Mouse (Mus musculus) erythroblast, embryonic 14.5 days (primary cell): Measurements from ENCODE around the gene Shank2. TPM values are rescaled to one million over a fixed set of nuclear protein-coding genes. Genes with fewer than 3 reads are reported as not detected.

ENCODE experiments used
- H3K27me3 ChIP-seq: 2 replicates; pipeline ENCODE4 v1.6.1; 2012; ENCODE audit warnings: inconsistent platforms; ENCODE audit not compliant: control insufficient read depth
- H3K36me3 ChIP-seq: 2 replicates; pipeline ENCODE4 v1.6.1; 2012; ENCODE audit warnings: mild to moderate bottlenecking, inconsistent platforms; ENCODE audit not compliant: control insufficient read depth
- H3K4me1 ChIP-seq: 2 replicates; pipeline ENCODE4 v1.6.1; 2012; ENCODE audit warnings: inconsistent platforms; ENCODE audit not compliant: control insufficient read depth
- H3K4me3 ChIP-seq: replicated peaks from 2 replicates; pipeline ENCODE3; 2012; ENCODE audit warnings: moderate library complexity, mild to moderate bottlenecking, inconsistent platforms
- H3K9me3 ChIP-seq: 2 replicates; pipeline ENCODE4 v1.6.1; 2012; ENCODE audit warnings: low read length, inconsistent platforms, mixed read lengths; ENCODE audit not compliant: control insufficient read depth
- GATA1 ChIP-seq: IDR thresholded peaks from 2 replicates; pipeline ENCODE4 v1.6.1; 2012; ENCODE audit warnings: low read length, inconsistent platforms, mixed read lengths
- TAL1 ChIP-seq: IDR thresholded peaks from 3 replicates; pipeline ENCODE4 v1.6.1; 2012; ENCODE audit warnings: low read length, inconsistent platforms, mixed read lengths
- polyA plus RNA-seq: library from polyadenylated mRNA; stranded (reverse); fragments of >175 nt; gene quantifications from 2 replicates; pipeline ENCODE4 v1.2.3, GENCODE M21; 2012

The Shank2 gene
- polyA plus RNA-seq, 1 experiment = not detected

DNA sequence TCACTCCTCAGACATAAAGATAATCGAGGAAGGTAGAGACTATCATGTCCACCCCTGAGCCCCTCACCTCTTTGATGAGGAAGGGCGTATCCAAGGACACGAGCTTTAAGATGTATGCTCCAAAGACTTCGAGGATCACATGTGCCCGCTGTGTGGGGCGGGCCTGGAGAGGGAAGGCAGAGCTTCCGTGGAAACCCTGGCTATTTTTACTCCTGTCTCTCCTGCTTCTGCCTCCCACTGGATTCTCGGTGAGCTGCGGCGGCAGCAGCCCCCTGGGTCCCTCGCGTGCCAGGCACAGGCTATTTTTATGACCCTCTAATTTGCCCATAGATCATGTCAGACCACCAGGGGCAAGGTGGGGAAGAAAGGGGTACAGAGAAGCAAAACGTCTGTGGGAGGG, 235.1 kb downstream of the Shank2 start:
- Histone ChIP-seq H3K4me1 (no peaks in the 10 kb centered on the region), H3K4me3 (no peak overlapping the region), H3K27me3 (no peaks in the 10 kb centered on the region), H3K9me3 (no peaks in the 10 kb centered on the region), H3K36me3 (no peaks in the 10 kb centered on the region)
- TF ChIP-seq GATA1 = no peak
- no peak for TF ChIP-seq TAL1

DNA sequence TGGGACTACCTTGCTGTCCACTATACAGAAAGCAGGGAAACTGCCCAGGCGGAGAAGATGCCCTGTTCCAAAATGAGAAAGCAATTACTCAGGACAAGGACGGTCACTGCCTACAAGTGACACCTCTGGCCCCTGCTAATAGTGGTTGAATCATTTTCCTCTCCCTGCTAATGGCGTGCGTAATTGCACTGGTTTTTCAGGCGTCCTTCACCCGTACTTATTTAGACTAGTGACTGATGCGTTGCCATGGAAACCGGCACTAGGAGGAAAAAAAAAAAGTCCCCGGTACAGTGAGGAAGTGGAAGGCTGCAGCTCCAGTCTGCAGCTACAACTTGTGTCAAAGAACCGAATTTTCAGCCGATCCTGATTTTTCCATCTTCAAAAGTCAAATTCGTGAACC, 236.7 kb downstream of the Shank2 start:
- Histone ChIP-seq H3K4me3 (no peak overlapping the region), H3K27me3 (no peaks in the 10 kb centered on the region), H3K4me1 (no peaks in the 10 kb centered on the region), H3K36me3 (no peaks in the 10 kb centered on the region), H3K9me3 (no peaks in the 10 kb centered on the region)
- TF ChIP-seq TAL1 (no peak), GATA1 (no peak)

DNA sequence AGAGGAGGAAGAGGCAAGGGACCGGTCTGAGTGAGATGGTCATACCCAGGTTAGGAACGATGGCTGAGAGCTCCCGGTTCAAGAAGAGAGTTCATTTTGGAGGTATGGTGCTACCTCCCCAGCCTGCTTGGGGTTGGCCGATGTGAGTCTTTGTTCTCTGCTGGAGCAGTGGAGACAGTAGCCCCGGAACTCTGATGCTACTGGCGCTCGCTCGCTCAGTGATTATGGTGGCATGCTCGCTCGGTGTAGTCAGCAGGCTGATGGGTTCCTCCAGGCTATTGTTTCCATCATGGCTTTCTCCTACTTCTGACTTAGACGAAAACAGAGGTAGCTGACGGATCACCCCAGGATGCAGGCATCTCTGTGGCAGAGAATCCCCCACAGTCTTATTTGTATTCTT, 237.3 kb downstream of the Shank2 start:
- H3K9me3 ChIP-seq = no peaks in the 10 kb centered on the region
- H3K4me3 ChIP-seq = no peak overlapping the region
- H3K36me3 ChIP-seq = no peaks in the 10 kb centered on the region
- H3K27me3 ChIP-seq = no peaks in the 10 kb centered on the region
- TF ChIP-seq TAL1 = no peak
- TF ChIP-seq GATA1 = no peak
- H3K4me1 ChIP-seq = no peaks in the 10 kb centered on the region

DNA sequence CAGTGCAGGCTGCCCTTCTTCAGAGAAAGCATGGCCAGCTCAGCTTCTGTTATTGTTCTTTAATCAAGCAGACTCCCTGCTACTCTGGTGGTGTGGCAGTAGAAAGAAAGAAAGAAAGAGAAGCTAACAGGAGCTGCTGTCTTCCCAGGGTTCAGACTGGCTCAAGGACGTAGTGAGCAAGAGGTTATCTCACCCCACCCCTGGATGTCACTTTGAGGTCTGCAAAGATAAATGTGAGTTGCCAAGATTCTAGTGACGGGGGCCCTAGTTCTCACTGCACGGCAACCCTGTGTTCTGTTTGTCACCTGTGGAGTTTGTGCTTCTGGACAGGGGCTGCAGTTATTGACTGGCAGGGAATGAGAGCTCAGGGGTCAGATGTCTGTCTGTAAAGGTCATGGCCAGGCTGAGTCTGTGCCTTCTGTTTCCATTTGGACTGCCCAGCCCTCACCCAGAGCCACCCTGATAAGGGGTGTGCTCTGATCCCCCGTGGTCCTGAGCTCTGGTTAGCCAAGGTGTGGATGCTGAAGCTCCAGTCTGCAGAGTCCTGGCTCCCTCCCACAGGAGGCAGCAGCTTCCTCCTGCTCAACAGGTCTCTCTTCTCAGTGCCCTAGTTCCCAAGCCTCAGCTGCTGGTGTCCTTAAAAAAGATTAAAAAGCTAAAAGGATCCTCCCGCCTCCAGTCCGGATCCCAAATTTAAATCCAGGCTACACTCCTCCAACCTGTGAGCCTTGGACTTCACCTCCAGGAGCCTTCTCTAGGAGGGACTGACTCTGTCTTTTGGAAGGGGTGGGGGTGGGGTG, 238.0 kb downstream of the Shank2 start:
- Histone ChIP-seq H3K36me3 (no peaks in the 10 kb centered on the region), H3K27me3 (no peaks in the 10 kb centered on the region), H3K4me1 (no peaks in the 10 kb centered on the region), H3K4me3 (no peak overlapping the region), H3K9me3 (no peaks in the 10 kb centered on the region)
- no peak for TF ChIP-seq GATA1
- TF ChIP-seq TAL1 = no peak

DNA sequence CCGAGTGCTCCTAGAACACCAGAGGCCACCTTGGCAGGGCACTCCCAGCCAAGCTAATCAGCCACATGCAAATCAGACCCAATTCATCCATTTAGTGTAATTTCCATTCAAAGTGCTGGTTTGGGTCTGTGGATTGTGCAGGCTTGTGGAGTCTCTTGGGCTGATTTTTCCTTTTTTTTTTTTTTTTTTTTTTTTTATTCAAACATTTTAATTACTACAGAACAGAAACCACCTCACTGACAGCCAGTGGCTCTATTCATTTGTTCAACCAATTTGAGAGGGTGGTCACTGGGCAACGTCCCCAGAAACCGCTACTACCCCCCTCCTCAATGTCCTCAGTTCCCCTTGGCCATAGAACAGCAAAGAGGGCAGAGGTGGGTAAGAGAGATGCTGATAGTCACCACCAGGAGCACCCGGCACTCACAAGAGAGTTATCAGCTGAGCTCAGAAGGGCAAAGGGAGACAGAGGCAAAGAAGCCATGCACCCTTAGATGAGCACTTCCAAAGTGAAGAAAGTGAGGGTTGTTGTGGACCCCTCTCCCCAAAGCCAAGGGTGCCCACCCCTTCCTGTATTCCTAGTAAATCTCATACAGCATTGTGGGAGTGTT, 239.1 kb downstream of the Shank2 start:
- Histone ChIP-seq H3K36me3 (no peaks in the 10 kb centered on the region), H3K4me3 (no peak overlapping the region), H3K4me1 (no peaks in the 10 kb centered on the region), H3K27me3 (no peaks in the 10 kb centered on the region), H3K9me3 (no peaks in the 10 kb centered on the region)
- TF ChIP-seq GATA1 = no peak
- TF ChIP-seq TAL1 = no peak

DNA sequence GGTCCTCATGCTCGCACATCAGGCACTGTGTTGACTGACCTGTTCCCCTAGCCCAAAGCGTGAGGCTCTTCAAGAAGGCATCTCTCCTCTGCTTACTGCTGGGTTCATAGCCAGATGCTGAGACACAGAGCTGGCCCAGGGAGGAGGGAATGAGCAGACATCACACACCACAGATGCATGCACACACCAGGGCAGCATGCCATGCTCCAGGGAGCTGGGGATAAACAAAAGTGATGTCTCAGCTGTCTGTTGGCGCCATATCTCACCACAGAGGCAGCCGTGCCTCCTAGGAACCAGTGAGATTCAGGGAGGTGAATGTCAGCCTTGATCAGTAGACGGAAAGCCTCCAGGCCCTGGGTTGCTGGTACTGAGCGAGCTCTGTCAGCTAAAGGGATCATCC, 242.5 kb downstream of the Shank2 start:
- H3K27me3 ChIP-seq = no peaks in the 10 kb centered on the region
- TF ChIP-seq TAL1 (no peak), GATA1 (no peak)
- no peaks in the 10 kb centered on the region for H3K4me1 ChIP-seq
- H3K9me3 ChIP-seq = no peaks in the 10 kb centered on the region
- H3K4me3 ChIP-seq = no peak overlapping the region
- H3K36me3 ChIP-seq = no peaks in the 10 kb centered on the region

DNA sequence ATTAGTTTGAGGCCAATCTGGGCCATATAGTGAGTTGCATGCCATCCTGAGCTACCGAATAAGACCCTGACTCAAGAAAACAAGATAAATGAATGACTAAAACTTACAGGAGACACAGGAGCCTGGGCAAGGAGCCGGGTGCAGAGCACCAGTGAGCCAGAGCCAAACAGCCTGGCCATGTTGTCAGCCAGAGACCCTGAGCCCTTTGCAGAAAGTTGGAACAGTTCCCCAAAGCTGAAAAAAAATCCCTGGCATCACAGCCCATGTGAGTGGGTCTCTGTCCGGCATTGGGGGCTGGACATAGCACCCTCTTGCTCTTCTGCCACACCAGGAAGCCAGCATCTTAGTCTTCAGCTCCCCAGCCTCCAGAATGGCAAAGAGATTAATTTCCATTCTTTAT, 244.5 kb downstream of the Shank2 start:
- Histone ChIP-seq H3K9me3 (no peaks in the 10 kb centered on the region), H3K4me3 (no peak overlapping the region), H3K36me3 (no peaks in the 10 kb centered on the region), H3K27me3 (no peaks in the 10 kb centered on the region), H3K4me1 (no peaks in the 10 kb centered on the region)
- TF ChIP-seq GATA1 = no peak
- TF ChIP-seq TAL1 = no peak

DNA sequence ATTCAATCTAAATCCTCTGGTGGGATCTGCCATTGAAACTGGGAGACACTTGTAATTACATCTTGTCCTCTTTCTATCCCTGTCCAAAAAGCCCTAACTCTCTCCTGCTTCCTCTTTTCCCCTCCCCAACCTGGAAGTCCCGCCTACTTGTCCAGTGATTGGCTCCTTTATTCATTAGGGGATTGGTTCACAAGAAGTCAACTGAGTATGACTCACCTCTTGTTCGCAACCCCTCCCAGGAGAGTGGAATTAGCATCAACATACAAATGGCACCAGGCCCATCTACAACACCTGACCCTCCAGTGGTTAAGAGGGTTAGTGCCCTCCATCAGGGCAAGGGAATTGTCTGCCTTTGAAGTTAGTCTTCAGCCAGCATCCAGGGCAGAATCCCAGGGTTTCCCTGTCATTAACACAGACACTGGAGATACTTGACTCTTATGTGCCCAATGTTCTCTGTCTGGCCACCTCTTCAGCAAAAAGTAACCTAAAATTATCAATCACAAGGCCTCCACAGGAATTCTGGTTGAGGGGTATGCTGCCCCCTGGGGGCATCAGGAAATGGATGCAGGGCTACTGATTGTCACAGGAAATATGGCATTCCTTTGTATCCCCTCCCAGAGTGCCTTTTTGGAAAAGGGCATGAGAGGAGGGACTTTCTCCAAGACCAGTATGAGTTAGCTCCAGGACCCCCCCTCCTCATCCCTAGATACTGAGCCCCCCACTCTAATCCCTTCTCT, 247.1 kb downstream of the Shank2 start:
- H3K9me3 ChIP-seq = no peaks in the 10 kb centered on the region
- no peaks in the 10 kb centered on the region for H3K27me3 ChIP-seq
- no peak overlapping the region for H3K4me3 ChIP-seq
- no peak for TF ChIP-seq GATA1
- TF ChIP-seq TAL1 = no peak
- H3K36me3 ChIP-seq = no peaks in the 10 kb centered on the region
- no peaks in the 10 kb centered on the region for H3K4me1 ChIP-seq

DNA sequence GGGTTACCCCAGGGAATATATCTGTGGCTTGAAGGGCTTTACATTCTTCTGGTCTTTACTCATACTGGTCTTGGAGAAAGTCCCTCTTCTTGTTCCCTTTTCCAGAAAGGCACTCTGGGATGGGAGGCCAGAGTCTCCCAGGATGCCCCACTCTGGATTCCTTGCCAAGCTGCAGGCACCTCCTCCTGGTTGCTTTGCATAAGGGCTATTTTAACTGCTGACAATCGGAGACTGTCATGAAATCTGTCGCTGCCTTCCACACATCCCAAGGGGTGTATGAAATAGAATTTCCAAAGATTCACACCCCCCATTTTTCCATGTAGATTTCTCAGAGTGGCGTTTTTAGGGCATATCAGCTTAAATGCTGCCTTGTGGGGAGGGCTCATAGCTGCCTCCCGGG, 249.1 kb downstream of the Shank2 start:
- Histone ChIP-seq H3K4me1 (no peaks in the 10 kb centered on the region), H3K9me3 (no peaks in the 10 kb centered on the region), H3K4me3 (no peak overlapping the region), H3K36me3 (no peaks in the 10 kb centered on the region), H3K27me3 (no peaks in the 10 kb centered on the region)
- TF ChIP-seq TAL1 (no peak), GATA1 (no peak)
